Mouse (Mus musculus): ENCODE results near the gene Slc27a1. TPM values are rescaled to one million over a fixed set of nuclear protein-coding genes. Genes with fewer than 3 reads are reported as not detected.

The Slc27a1 gene
- total and polyA plus RNA-seq, 3 experiments = 0.46 to 1.3 TPM; not detected in 1

DNA sequence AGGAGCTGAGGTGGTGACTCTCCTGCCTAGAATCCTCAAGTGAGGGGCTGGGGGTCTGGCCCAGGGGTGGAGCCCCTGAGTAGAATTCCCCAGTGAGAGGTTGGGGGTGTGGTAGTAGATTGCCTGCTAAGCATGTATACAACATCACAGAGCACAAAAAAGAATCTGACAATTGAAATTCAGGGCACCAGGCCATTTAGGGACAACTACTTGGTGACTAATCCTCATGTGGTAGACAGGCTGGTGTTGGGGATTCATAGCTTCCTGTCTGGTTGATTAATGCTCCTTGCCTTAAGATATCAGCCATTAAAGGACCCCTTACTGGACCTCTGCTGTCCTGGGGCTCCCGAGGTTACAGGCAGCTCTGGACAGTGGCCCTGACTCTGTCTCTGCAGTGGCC lies 10.3 kb downstream of the Slc27a1 start:
- TF ChIP-seq TCF12 (IDR thresholded peaks at IDR 0.05; ENCODE audit: low read depth, low read length) = no peak
- no peak for TF ChIP-seq CHD2 (IDR thresholded peaks at IDR 0.05; ENCODE audit: low read length)
- no peak for TF ChIP-seq ETS1 (IDR thresholded peaks at IDR 0.05; ENCODE audit: low read depth, low read length)
- no peak for TF ChIP-seq POLR2A (IDR thresholded peaks at IDR 0.05; ENCODE audit: control insufficient read depth in 1 of 2, insufficient read depth in 1 of 2, low read depth in 1 of 2, low read length in 2 of 2, poor library complexity in 1 of 2)
- TF ChIP-seq KAT2A (conservative IDR thresholded peaks at IDR 0.05; ENCODE audit: low read depth, low read length) = no peak
- no peak for TF ChIP-seq POLR2AphosphoS2 (IDR thresholded peaks at IDR 0.05; ENCODE audit: low read length)
- TF ChIP-seq TAL1 (IDR thresholded peaks at IDR 0.05; ENCODE audit: low read length) = no peak
- no peak for TF ChIP-seq MEF2A (IDR thresholded peaks at IDR 0.05; ENCODE audit: extremely low read depth, insufficient replicate concordance, low read depth, low read length, poor library complexity, severe bottlenecking)
- no peak for TF ChIP-seq E2F4 (IDR thresholded peaks at IDR 0.05; ENCODE audit: borderline replicate concordance, low read depth, low read length)
- TF ChIP-seq HCFC1 (IDR thresholded peaks at IDR 0.05; ENCODE audit: low read depth, low read length) = no peak
- TF ChIP-seq SMC3 (IDR thresholded peaks at IDR 0.05; ENCODE audit: low read depth, low read length) = no peak
- no peak for TF ChIP-seq USF2 (IDR thresholded peaks at IDR 0.05; ENCODE audit: borderline replicate concordance in 1 of 2, insufficient read depth in 1 of 2, low read depth in 1 of 2, low read length in 2 of 2)
- TF ChIP-seq ZNF384 (IDR thresholded peaks at IDR 0.05; ENCODE audit: low read depth, low read length) = no peak
- no peak for TF ChIP-seq ZC3H11A (IDR thresholded peaks at IDR 0.05; ENCODE audit: low read depth, low read length)
- Histone ChIP-seq H3K4me3 (ENCODE audit: control insufficient read depth in 1 of 2, insufficient read depth in 1 of 2, low read depth in 2 of 2, low read length in 2 of 2) (no peak overlapping the region), H3K27ac (ENCODE audit: control insufficient read depth, low read depth, low read length) (no peak overlapping the region), H3K36me3 (ENCODE audit: control insufficient read depth in 1 of 2, insufficient read depth in 2 of 2, low read length in 2 of 2) (no peaks in the 10 kb centered on the region), H3K27me3 (ENCODE audit: control insufficient read depth in 1 of 2, insufficient read depth in 2 of 2, low read length in 2 of 2) (no peaks in the 10 kb centered on the region; a peak in 1 of 4 replicates), H3K9me3 (replicated peaks; ENCODE audit: insufficient read depth, low read length) (no peaks in the 10 kb centered on the region), H3K9ac (ENCODE audit: control insufficient read depth, low read depth, low read length, poor library complexity, severe bottlenecking) (no peak overlapping the region), H3K79me2 (ENCODE audit: control insufficient read depth, insufficient read depth, low read length, poor library complexity) (no peaks in the 10 kb centered on the region), H3K4me1 (ENCODE audit: control insufficient read depth in 1 of 2, insufficient read depth in 2 of 2, low read length in 2 of 2) (0 out of 4 replicates have a peak, but pooled peaks cover 0 to 4% of the 10 kb centered on the region in 2 experiments)
- DNase-seq (ENCODE audit: low read depth, low spot score) = no peak

DNA sequence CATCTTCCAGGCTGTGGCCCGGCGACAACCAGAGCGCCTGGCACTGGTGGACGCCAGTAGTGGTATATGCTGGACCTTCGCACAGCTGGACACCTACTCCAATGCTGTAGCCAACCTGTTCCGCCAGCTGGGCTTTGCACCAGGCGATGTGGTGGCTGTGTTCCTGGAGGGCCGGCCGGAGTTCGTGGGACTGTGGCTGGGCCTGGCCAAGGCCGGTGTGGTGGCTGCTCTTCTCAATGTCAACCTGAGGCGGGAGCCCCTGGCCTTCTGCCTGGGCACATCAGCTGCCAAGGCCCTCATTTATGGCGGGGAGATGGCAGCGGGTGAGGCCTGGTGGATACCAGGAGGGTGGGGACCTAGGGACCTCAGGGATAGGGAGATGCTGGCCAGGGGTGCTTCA lies 10.8 kb downstream of the Slc27a1 start:
- Histone ChIP-seq H3K36me3 (ENCODE audit: control insufficient read depth in 1 of 2, insufficient read depth in 2 of 2, low read length in 2 of 2) (no peaks in the 10 kb centered on the region), H3K4me3 (ENCODE audit: control insufficient read depth in 1 of 2, insufficient read depth in 1 of 2, low read depth in 2 of 2, low read length in 2 of 2) (no peak overlapping the region), H3K9ac (ENCODE audit: control insufficient read depth, low read depth, low read length, poor library complexity, severe bottlenecking) (no peak overlapping the region), H3K79me2 (ENCODE audit: control insufficient read depth, insufficient read depth, low read length, poor library complexity) (no peaks in the 10 kb centered on the region), H3K4me1 (ENCODE audit: control insufficient read depth in 1 of 2, insufficient read depth in 2 of 2, low read length in 2 of 2) (0 out of 4 replicates have a peak, but pooled peaks cover 0 to 4% of the 10 kb centered on the region in 2 experiments), H3K27ac (ENCODE audit: control insufficient read depth, low read depth, low read length) (no peak overlapping the region), H3K9me3 (replicated peaks; ENCODE audit: insufficient read depth, low read length) (no peaks in the 10 kb centered on the region), H3K27me3 (ENCODE audit: control insufficient read depth in 1 of 2, insufficient read depth in 2 of 2, low read length in 2 of 2) (no peaks in the 10 kb centered on the region)
- no peak for DNase-seq (ENCODE audit: low read depth, low spot score)
- no peak for TF ChIP-seq TCF12 (IDR thresholded peaks at IDR 0.05; ENCODE audit: low read depth, low read length)
- no peak for TF ChIP-seq GABPA (IDR thresholded peaks at IDR 0.05; ENCODE audit: low read depth, low read length)
- TF ChIP-seq HCFC1 (IDR thresholded peaks at IDR 0.05; ENCODE audit: low read depth, low read length) = no peak
- TF ChIP-seq MEF2A (IDR thresholded peaks at IDR 0.05; ENCODE audit: extremely low read depth, insufficient replicate concordance, low read depth, low read length, poor library complexity, severe bottlenecking) = no peak
- no peak for TF ChIP-seq UBTF (IDR thresholded peaks at IDR 0.05; ENCODE audit: borderline replicate concordance, insufficient read depth, low read depth, low read length)

All from MEL (cell line).